Mouse (Mus musculus) midbrain, embryonic 12.5 days (tissue): ENCODE results near the gene Pik3ca. TPM values are rescaled to one million over a fixed set of nuclear protein-coding genes. Genes with fewer than 3 reads are reported as not detected.

Experiments
- ATAC-seq: fragments of 200-750 bp; cut with Nextera tagmentation; 2 replicates; pipeline ENCODE4 v1.8.0; 2017; ENCODE audit warnings: low read depth, moderate TSS enrichment, moderate library complexity; ENCODE audit not compliant: low FRiP score
- H3K27ac ChIP-seq: fragments of 300-500 bp; sonication (generic); replicated peaks from 2 replicates; pipeline ENCODE4 v1.5.1; 2016; ENCODE audit warnings: mild to moderate bottlenecking
- H3K27me3 ChIP-seq: fragments of 300-500 bp; sonication (generic); 2 replicates; pipeline ENCODE4 v1.6.1; 2016; ENCODE audit warnings: mild to moderate bottlenecking
- H3K36me3 ChIP-seq: fragments of 300-500 bp; sonication (generic); 2 replicates; pipeline ENCODE4 v1.6.1; 2016
- H3K4me1 ChIP-seq: fragments of 300-500 bp; sonication (generic); 2 replicates; pipeline ENCODE4 v1.6.1; 2016
- H3K4me2 ChIP-seq: fragments of 300-500 bp; sonication (generic); replicated peaks from 2 replicates; pipeline ENCODE4 v1.6.1; 2016; ENCODE audit warnings: mild to moderate bottlenecking, moderate library complexity
- H3K4me3 ChIP-seq: fragments of 300-500 bp; sonication (generic); 2 replicates; pipeline ENCODE4 v1.5.1; 2016; ENCODE audit warnings: mild to moderate bottlenecking
- H3K9ac ChIP-seq: fragments of 300-500 bp; sonication (generic); replicated peaks from 2 replicates; pipeline ENCODE4 v1.6.1; 2016; ENCODE audit warnings: mild to moderate bottlenecking, moderate library complexity
- H3K9me3 ChIP-seq: fragments of 300-500 bp; sonication (generic); 2 replicates; pipeline ENCODE4 v1.6.1; 2016; ENCODE audit warnings: mild to moderate bottlenecking
- WGBS: fragments of 180-500 bp; shearing (Covaris S2); methylation state at CpG from one replicate; pipeline ENCODE4 v1.1.7; 2016; 5-methylcytosine and 5-hydroxymethylcytosine counted together
- polyA plus RNA-seq: library from polyadenylated mRNA; unstranded; fragments of >200 nt; fragmentation: Nextera tagmentation; extraction: Ambion mirVana; gene quantifications from 2 replicates; pipeline ENCODE4 v1.2.1, GENCODE M21; 2016

The Pik3ca gene
- polyA plus RNA-seq, 1 experiment from 2014 or later = 12.0 TPM

DNA sequence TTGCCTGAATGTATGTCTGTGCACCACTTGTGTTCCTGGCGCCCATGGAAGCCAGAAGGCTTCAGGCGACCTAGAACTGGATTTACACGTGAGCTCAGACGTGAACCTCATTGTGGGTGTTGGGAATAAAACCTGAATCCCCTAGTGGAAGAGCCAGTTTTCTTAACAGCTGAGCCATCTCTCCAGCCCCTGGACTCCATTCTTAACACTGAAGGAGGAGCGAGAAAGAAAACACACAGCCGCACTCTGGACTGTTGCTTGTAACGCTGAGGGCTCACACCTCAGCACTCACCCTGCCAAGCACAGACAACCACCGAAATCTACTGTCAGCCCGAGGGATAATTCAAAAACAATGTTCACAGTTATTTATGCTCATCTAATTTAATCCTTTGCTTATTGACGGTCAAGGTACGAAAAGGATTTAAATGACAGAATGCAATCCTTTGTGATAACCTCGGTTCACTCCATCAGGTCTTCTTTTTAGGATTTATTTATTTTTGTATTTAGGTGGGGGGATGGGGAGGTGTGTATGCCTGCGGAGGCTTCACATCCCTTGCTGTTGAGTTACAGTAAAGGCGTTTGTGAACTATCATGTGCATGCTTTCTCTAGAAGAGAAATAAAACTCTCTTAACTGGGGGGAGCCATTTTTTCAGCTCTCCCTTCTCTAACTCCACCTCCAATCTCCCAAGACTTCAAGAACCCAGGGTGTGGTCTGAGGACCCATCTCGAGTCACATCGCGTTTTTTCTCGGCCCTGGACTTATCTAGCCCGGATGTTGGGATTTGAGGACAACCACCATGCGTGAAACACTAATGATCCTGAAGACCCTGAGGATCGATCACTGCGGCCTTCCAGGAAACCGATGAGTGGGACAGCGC, 112.3 kb downstream of the Pik3ca start, which contains the start of gene Zfp639:
Gene Zfp639 (plus strand): TSS at position 764 of the 879 bp plus-strand sequence.
- H3K9ac ChIP-seq = peak within 1 kb of the TSS; percentile 92
- no peaks in the 10 kb centered on the region for H3K9me3 ChIP-seq
- H3K4me2 ChIP-seq = peak within 1 kb of the TSS; percentile 74
- 4% methylated on average over 24 of the region's 24 CpGs for WGBS
- peak; percentile 0 for ATAC-seq
- H3K27ac ChIP-seq = peak within 1 kb of the TSS; percentile 80
- H3K36me3 ChIP-seq = 0 out of 2 replicates have a peak, but pooled peaks cover 2% of the 10 kb centered on the region
- no peaks in the 10 kb centered on the region for H3K27me3 ChIP-seq
- peak within 1 kb of the TSS; percentile 87 for H3K4me3 ChIP-seq
- peaks cover 26% of the 10 kb centered on the region for H3K4me1 ChIP-seq

DNA sequence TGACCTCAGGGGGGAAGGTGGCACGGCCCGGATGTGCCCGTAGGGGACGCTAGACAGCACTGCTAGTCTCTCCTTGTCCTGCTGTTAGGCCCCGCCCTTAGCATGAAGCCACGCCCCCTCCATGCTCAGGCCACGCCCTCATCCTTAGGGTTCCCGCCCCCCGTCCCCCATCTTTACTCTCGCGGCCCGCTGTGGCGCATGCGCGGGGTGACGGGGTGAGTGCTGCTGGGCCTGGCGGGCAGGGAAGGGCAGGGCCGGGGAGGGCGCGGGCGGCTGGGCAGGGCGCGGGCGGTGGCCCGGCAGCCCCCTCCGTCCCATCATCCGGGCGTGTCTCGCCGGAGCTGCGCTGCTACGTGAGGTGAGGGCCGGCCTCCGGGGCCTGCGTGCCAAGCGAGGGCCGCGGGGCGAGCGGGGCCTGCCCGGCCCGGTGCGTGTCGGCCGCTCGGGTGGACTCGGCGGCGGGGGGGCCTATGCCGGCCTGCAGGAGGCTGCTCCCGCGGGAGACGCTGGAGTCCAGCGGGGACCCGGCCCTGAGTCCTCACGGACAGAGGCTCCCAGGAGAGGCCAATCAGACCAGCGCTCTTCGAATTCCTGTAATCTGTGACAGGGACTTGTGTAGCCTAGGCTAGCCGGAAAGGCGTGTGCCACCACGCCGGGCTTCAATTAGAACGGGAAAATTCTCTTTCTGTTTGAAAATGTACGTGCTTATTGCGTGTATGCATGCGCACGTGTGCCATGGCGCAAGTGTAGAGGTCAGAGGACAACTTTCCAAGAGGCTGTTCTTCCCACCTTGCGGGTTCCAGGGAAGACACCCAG, 113.1 kb downstream of the Pik3ca start:
- peak overlapping the region; percentile 92 for H3K9ac ChIP-seq
- H3K4me1 ChIP-seq = peaks cover 26% of the 10 kb centered on the region
- H3K27ac ChIP-seq = peak overlapping the region; percentile 80
- H3K36me3 ChIP-seq = peaks cover 7% of the 10 kb centered on the region; the same call in 1 of the 2 replicates
- H3K9me3 ChIP-seq = no peaks in the 10 kb centered on the region
- peak overlapping the region; percentile 74 for H3K4me2 ChIP-seq
- H3K4me3 ChIP-seq = peak overlapping the region; percentile 87
- H3K27me3 ChIP-seq = no peaks in the 10 kb centered on the region
- ATAC-seq = peak; percentile 92
- under 1% methylated on average over 68 of the region's 69 CpGs for WGBS

DNA sequence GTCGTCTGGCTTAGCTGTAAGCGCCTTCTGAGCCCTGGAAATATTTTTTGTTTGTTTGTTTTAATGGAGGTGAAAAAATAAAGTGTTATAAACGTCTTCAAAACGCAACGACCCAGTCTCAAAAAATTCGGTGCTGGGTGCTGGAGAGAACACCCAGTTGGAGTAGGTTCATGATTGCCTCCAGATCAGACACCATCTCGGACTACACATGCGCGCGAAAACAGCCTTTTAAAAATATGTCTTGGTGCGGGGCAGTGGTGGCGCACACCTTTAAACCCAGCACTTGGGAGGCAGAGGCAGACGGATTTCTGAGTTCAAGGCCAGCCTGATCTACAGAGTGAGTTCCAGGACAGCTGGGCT, 113.7 kb downstream of the Pik3ca start:
- Histone ChIP-seq H3K9me3 (no peaks in the 10 kb centered on the region), H3K27me3 (no peaks in the 10 kb centered on the region), H3K27ac (peak overlapping the region; percentile 80; the same call in 1 of the 2 replicates), H3K4me2 (peak overlapping the region; percentile 74), H3K9ac (peak overlapping the region; percentile 92), H3K36me3 (peaks cover 13% of the 10 kb centered on the region; the same call in 1 of the 2 replicates), H3K4me3 (peak overlapping the region; percentile 87), H3K4me1 (peaks cover 26% of the 10 kb centered on the region)
- WGBS = 9% methylated on average over 13 of the region's 13 CpGs
- no peak for ATAC-seq

DNA sequence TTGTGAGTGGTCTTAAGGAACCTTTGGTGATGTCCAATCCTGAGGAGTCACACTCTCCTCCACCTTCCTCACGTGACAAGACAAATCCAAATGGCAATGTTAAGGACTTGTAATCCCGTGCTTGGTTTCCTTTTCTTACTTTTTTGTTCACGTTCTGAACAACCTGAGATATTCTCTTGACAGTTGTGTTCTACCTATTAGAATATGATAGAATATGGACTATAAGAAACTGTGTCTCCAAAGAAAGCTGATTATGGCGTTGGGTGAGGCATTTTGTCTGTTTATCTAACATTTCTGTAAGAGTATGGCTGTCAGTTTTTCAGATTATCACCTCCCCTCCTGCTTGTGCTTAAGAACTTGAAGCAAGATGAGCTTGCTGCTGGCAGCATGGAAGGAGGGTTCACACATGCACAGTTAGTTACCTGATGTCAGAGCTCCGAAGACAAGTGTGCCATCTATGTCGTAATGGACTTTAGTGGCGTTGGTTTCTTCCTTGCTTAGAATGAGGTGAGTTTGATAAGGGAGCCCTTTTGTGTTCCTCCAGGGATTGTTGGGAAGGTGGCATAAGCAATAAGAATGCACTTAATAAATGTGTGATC, 115.3 kb downstream of the Pik3ca start:
- Histone ChIP-seq H3K4me3 (no peak overlapping the region), H3K9me3 (no peaks in the 10 kb centered on the region), H3K27me3 (no peaks in the 10 kb centered on the region), H3K4me1 (peaks cover 26% of the 10 kb centered on the region), H3K27ac (no peak overlapping the region), H3K36me3 (peaks cover 28% of the 10 kb centered on the region), H3K9ac (no peak overlapping the region), H3K4me2 (no peak overlapping the region; the same call in 1 of the 2 replicates)
- ATAC-seq = no peak
- 91% methylated on average over 7 of the region's 7 CpGs for WGBS

DNA sequence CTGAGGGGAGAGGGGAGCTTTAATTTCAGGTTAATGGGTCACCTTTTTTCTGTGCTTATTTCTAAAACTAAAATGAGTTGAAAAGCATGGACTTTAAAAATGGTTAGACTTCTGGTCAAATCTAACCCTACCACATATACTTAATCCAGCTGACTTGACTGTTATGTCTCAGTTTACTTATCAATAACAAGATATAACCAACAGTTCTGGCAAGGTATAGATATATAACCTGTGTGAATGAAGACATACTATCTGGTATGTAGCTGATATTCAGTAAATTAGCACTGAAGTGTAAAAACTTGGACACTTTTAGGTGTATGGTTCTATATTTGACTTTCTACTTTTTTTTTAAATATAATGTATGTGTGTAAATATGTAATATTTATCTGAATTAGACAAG, 116.1 kb downstream of the Pik3ca start:
- no peaks in the 10 kb centered on the region for H3K9me3 ChIP-seq
- no peak for ATAC-seq
- no peak overlapping the region for H3K9ac ChIP-seq
- H3K27me3 ChIP-seq = no peaks in the 10 kb centered on the region
- peaks cover 24% of the 10 kb centered on the region for H3K4me1 ChIP-seq
- no peak overlapping the region for H3K4me2 ChIP-seq
- H3K27ac ChIP-seq = no peak overlapping the region
- H3K4me3 ChIP-seq = no peak overlapping the region
- H3K36me3 ChIP-seq = peaks cover 32% of the 10 kb centered on the region

Other genes with a start within 250 kb of the Pik3ca start
- 10.1 and 10.4 TPM in 2 replicates for gene Zmat3, start 31.7 kb upstream of the Pik3ca start, polyA plus RNA-seq
- 0.13 and 0.23 TPM in 2 replicates for gene Kcnmb3, start 94.6 kb downstream of the Pik3ca start, polyA plus RNA-seq
- gene Zfp639, start 112.6 kb downstream of the Pik3ca start, polyA plus RNA-seq = 37.3 and 42.3 TPM in 2 replicates
- gene Mfn1, start 131.8 kb downstream of the Pik3ca start, polyA plus RNA-seq = 41.4 and 51.0 TPM in 2 replicates
- gene Gnb4, start 218.9 kb downstream of the Pik3ca start, polyA plus RNA-seq = 41.1 and 47.0 TPM in 2 replicates